Mouse (Mus musculus) heart, embryonic 13.5 days (tissue): ENCODE results near the gene Nmu. TPM values are rescaled to one million over a fixed set of nuclear protein-coding genes. Genes with fewer than 3 reads are reported as not detected.

ENCODE experiments used
- ATAC-seq: fragments of 200-750 bp; cut with Nextera tagmentation; 2 replicates; pipeline ENCODE4 v1.8.0; 2017; ENCODE audit warnings: moderate TSS enrichment; ENCODE audit not compliant: insufficient number of reproducible peaks, low FRiP score, low TSS enrichment; ENCODE audit errors: extremely low read depth
- H3K27ac ChIP-seq: fragments of 300-500 bp; sonication (generic); replicated peaks from 2 replicates; pipeline ENCODE4 v1.5.1; 2015; ENCODE audit warnings: moderate library complexity, mild to moderate bottlenecking, inconsistent platforms
- H3K27me3 ChIP-seq: fragments of 300-500 bp; sonication (generic); replicated peaks from 2 replicates; pipeline ENCODE4 v1.6.1; 2015; ENCODE audit warnings: mild to moderate bottlenecking, inconsistent platforms
- H3K36me3 ChIP-seq: fragments of 300-500 bp; sonication (generic); 2 replicates; pipeline ENCODE4 v1.6.1; 2015; ENCODE audit warnings: mild to moderate bottlenecking, inconsistent platforms
- H3K4me1 ChIP-seq: fragments of 300-500 bp; sonication (generic); 2 replicates; pipeline ENCODE4 v1.6.1; 2015; ENCODE audit warnings: inconsistent platforms
- H3K4me2 ChIP-seq: fragments of 300-500 bp; sonication (generic); 2 replicates; pipeline ENCODE4 v1.6.1; 2015; ENCODE audit warnings: inconsistent platforms, mild to moderate bottlenecking, moderate library complexity
- H3K4me3 ChIP-seq: fragments of 300-500 bp; sonication (generic); 2 replicates; pipeline ENCODE4 v1.5.1; 2015; ENCODE audit warnings: moderate library complexity, mild to moderate bottlenecking, inconsistent platforms
- H3K9ac ChIP-seq: fragments of 300-500 bp; sonication (generic); 2 replicates; pipeline ENCODE4 v1.6.1; 2015; ENCODE audit warnings: inconsistent platforms, mild to moderate bottlenecking, moderate library complexity
- H3K9me3 ChIP-seq: fragments of 300-500 bp; sonication (generic); 2 replicates; pipeline ENCODE4 v1.6.1; 2016; ENCODE audit warnings: inconsistent platforms
- WGBS: fragments of 180-500 bp; shearing (Covaris S2); methylation state at CpG from one replicate; pipeline ENCODE4 v1.1.7; 2015; ENCODE audit warnings: mixed read lengths; 5-methylcytosine and 5-hydroxymethylcytosine counted together
- polyA plus RNA-seq: library from polyadenylated mRNA; unstranded; fragments of >200 nt; fragmentation: Nextera tagmentation; extraction: Ambion mirVana; gene quantifications from 2 replicates; pipeline ENCODE4 v1.2.1, GENCODE M21; 2015

Gene Nmu
- polyA plus RNA-seq, 1 experiment from 2014 or later: not detected

DNA sequence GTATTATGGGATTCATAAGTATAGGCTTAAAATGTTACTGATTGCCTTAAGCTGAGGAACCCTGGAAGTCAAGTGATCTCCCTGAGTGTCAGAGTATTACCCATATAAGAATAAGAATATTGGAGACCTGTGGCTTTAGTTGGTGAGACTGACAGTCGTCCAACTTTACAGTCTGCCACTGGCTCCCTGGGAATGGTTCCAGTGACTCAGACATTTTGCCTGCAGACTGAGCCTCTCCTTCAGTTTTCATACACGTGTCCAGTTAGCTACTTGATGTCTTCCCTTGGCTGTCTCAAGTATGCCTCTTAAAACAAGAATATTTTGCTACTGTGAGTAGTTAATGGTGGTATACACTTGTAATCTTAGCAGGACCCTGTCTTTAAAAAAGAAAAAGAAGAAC, 55.4 kb downstream of the Nmu start:
- Histone ChIP-seq H3K9ac (no peak overlapping the region), H3K4me1 (peaks cover 8% of the 10 kb centered on the region), H3K27ac (no peak overlapping the region), H3K4me3 (no peak overlapping the region), H3K9me3 (no peaks in the 10 kb centered on the region), H3K4me2 (no peak overlapping the region), H3K36me3 (no peaks in the 10 kb centered on the region), H3K27me3 (no peaks in the 10 kb centered on the region)
- no peak for ATAC-seq
- WGBS: 51% methylated on average over 2 of the region's 2 CpGs

DNA sequence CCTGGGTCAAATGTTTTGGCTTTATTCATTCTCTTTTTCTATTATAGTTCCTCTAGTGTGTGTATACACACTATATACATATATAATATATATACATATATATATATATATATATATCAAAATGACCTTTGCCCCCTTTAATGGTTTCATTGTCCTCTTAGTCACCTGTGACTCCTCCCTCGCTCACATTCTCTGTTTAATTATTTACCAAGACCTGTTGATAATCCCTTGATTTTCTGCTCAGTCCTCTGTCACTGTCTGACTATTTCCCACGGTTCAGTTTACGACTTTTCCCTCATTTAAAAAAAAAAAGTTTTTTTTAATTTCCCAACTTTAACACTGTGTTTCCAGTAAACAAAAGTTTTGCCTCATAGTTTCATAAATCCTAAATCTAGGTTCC, 57.3 kb downstream of the Nmu start:
- H3K36me3 ChIP-seq: no peaks in the 10 kb centered on the region
- H3K9me3 ChIP-seq: no peaks in the 10 kb centered on the region
- H3K9ac ChIP-seq: no peak overlapping the region
- peaks cover 19% of the 10 kb centered on the region for H3K4me1 ChIP-seq
- H3K4me3 ChIP-seq: no peak overlapping the region
- no peak overlapping the region for H3K27ac ChIP-seq
- H3K4me2 ChIP-seq: no peak overlapping the region
- H3K27me3 ChIP-seq: no peaks in the 10 kb centered on the region
- ATAC-seq: no peak
- WGBS: 88% methylated on average over 3 of the region's 3 CpGs

DNA sequence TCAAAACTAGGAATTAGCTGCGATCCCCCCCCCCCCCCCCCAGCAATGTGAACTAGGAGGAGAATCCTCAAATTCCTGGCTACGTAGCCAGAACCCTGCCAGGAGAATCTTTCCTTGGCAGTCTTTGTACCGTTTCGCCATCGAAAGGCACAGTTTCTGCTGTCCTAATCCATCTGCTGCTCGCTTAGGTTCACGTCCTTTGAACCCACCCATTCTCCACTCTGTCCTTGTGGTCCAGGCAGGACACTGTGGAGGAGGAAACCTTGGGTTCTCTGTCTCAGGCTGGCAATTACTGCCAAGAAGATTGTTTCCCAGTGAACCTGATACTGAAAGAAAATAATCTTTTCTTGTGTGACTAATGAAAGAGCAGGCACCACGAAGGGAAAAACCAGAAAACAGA, 58.0 kb downstream of the Nmu start:
- ATAC-seq: no peak
- Histone ChIP-seq H3K4me3 (peak overlapping the region; percentile 93), H3K27me3 (no peaks in the 10 kb centered on the region), H3K9me3 (no peaks in the 10 kb centered on the region), H3K9ac (peak overlapping the region; percentile 98), H3K27ac (no peak overlapping the region), H3K36me3 (no peaks in the 10 kb centered on the region), H3K4me2 (peak overlapping the region; percentile 93), H3K4me1 (peaks cover 19% of the 10 kb centered on the region)
- 3% methylated on average over 8 of the region's 8 CpGs for whole genome bisulfite sequencing

DNA sequence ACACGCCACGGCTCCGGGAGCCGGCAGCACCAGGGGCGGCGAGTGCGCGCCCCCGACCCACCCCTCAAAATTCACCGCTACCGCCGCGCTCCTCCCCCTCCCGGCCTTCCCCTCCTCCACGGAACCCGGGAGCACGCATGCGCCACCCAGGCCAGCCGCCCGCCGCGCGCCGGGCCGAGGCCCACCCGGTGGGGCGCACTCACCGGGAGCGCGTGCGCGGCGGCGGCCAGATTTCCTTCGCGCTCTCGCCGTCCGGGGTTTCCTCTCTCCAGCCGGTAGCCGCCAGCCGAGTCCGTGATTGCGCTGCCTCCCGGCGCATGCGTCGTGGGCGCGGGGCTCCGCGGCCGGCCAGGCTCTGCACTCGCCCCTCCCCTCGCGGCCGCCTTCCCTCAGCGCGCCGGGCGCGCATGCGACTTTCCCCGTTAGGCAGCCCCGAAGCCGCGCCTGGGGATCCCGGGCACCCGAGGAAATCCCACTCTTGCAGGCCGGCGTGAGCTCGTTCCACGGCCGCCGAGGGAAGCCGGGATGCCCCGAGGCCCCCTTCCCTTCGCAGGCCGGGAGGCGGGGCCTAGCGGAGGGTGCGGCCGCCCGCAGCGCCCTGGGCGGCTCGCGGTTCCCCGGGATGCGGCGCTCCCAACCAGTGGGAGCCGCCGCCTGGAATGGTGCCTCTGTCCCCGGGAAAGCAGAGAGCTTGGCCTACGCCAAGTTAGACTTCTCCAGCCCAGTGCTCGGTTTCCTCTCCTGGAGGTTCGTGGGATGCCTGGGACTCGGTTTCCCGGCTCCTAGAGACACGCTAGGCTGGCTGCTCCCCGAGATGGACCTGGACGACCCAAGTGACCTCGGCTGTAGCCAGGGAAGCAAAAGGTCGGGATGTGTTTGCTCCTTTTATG, 58.9 kb downstream of the Nmu start, which contains the start of gene Clock:
Gene Clock (minus strand): TSS at position 341 of the 890 bp plus-strand sequence.
- no peaks in the 10 kb centered on the region for H3K27me3 ChIP-seq
- H3K27ac ChIP-seq: peak within 1 kb of the TSS; percentile 98
- no peaks in the 10 kb centered on the region for H3K9me3 ChIP-seq
- under 1% methylated on average over 101 of the region's 104 CpGs for WGBS
- peak within 1 kb of the TSS; percentile 93 for H3K4me2 ChIP-seq
- peak within 1 kb of the TSS; percentile 93 for H3K4me3 ChIP-seq
- no peaks in the 10 kb centered on the region for H3K36me3 ChIP-seq
- ATAC-seq: peak; percentile 74
- H3K9ac ChIP-seq: peak within 1 kb of the TSS; percentile 98
- peaks cover 19% of the 10 kb centered on the region for H3K4me1 ChIP-seq

DNA sequence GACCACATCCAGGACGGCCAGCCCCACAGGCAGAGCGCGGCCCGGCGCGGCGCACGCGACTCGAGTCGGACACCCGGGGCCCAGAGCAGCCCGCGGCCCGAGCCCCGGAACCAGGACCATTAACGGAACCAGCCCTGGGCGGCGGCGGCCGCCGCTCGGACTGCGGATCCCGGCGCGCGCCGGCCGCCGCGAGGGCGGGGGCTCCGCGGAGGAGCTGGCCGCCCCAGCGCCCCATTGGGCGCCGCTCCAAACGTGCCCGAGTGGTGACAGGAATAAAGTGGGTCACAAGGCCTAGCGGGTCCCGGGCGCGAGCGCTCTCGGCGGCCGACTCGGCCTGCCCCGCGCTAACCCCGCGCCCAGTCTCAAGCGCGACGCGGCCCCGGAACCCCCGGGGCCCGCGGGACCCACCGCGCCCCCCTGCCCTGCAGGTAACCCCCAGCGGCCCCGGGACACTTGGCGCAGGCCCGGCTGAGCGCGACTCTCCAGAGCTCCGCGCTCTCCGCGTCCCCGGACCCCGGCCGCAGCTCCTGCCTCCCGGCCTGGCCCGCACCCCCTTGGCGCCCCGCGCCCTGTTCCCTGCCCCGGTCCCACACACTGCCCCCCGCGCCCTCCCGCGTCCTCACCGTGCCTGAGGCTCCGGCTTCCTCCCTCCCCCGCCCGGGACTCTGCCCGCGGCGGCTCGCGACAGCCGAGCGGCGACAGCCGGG, 59.7 kb downstream of the Nmu start:
- H3K9ac ChIP-seq: peak overlapping the region; percentile 98
- no peaks in the 10 kb centered on the region for H3K27me3 ChIP-seq
- peak overlapping the region; percentile 98 for H3K27ac ChIP-seq
- H3K4me1 ChIP-seq: peaks cover 19% of the 10 kb centered on the region
- no peaks in the 10 kb centered on the region for H3K36me3 ChIP-seq
- peak; percentile 74 for ATAC-seq
- H3K4me3 ChIP-seq: peak overlapping the region; percentile 93
- no peaks in the 10 kb centered on the region for H3K9me3 ChIP-seq
- H3K4me2 ChIP-seq: peak overlapping the region; percentile 93
- under 1% methylated on average over 75 of the region's 100 CpGs for WGBS

DNA sequence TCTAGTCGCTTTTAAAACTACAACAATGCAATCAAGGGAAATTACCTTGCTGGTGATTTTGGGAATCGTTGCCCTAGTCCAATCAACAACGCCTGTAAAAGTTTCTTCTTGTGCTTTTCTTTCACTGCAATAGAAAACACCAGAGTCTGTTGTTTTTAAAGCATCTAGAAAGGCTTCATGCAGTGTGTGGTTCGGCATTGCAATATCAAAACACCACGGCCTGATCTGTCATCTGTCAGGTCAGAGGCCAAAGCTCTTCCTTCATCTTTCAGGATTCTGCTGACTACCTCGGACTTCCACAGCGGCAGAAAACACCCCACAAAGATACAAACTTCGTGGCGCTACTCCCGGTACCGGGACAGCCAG, 60.2 kb downstream of the Nmu start:
- Histone ChIP-seq H3K36me3 (no peaks in the 10 kb centered on the region), H3K27ac (peak overlapping the region; percentile 98), H3K4me3 (peak overlapping the region; percentile 93), H3K4me1 (peaks cover 19% of the 10 kb centered on the region), H3K27me3 (no peaks in the 10 kb centered on the region), H3K4me2 (peak overlapping the region; percentile 93), H3K9me3 (no peaks in the 10 kb centered on the region), H3K9ac (peak overlapping the region; percentile 98)
- WGBS: 7% methylated on average over 11 of the region's 11 CpGs
- no peak for ATAC-seq

DNA sequence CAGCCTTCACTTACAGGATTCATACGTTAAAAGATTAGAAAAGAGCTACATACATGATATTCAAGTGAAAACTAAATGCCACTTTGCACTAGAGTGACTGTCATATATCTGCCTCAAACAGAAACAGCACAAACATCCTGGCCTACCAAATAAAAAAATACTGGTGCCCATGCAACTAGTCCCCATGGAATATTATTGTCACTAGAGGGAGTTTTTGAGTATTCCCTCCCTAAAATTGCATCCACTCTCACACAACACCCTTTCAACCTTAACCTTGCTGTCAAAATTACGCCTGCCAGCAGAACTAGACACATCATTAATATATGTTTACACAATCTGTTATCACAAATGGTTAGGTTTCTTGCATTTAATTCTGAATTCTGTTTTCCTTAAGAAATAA, 61.6 kb downstream of the Nmu start:
- 76% methylated on average over 2 of the region's 2 CpGs for WGBS

DNA sequence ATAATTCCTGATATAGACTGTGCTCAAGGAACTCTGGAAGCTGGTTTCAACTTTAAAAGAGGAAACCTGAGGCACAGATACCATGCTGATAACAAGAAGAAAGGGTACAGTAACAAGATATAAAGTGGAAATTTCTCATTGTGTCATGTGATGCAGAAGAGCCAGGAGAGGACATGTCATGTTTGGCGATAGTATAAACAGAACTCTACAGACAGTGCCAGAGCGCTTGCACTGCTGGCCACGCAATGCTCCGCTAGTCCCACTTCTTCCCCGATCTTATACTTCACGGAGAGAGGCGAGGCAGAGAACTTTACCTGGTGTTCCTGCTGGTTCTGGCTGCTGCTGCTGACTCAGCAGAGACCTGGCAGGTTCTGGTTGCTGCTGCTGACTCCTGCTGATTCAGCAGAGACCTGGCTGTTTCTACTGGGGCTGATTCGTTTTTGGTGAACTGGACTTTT, 74.3 kb downstream of the Nmu start:
- Histone ChIP-seq H3K4me2 (no peak overlapping the region), H3K36me3 (no peaks in the 10 kb centered on the region), H3K9ac (no peak overlapping the region), H3K9me3 (0 out of 2 replicates have a peak, but pooled peaks cover 2% of the 10 kb centered on the region), H3K4me1 (peaks cover 8% of the 10 kb centered on the region; the same call in 1 of the 2 replicates), H3K4me3 (no peak overlapping the region), H3K27ac (no peak overlapping the region), H3K27me3 (no peaks in the 10 kb centered on the region)
- 69% methylated on average over 8 of the region's 8 CpGs for WGBS
- no peak for ATAC-seq

More for the DNA sequence above, 61.6 kb downstream of the Nmu start:
- Histone ChIP-seq H3K9ac (no peak overlapping the region), H3K4me1 (peaks cover 19% of the 10 kb centered on the region), H3K9me3 (no peaks in the 10 kb centered on the region), H3K36me3 (no peaks in the 10 kb centered on the region), H3K27me3 (no peaks in the 10 kb centered on the region), H3K27ac (no peak overlapping the region), H3K4me3 (no peak overlapping the region), H3K4me2 (no peak overlapping the region)
- ATAC-seq: no peak

DNA sequence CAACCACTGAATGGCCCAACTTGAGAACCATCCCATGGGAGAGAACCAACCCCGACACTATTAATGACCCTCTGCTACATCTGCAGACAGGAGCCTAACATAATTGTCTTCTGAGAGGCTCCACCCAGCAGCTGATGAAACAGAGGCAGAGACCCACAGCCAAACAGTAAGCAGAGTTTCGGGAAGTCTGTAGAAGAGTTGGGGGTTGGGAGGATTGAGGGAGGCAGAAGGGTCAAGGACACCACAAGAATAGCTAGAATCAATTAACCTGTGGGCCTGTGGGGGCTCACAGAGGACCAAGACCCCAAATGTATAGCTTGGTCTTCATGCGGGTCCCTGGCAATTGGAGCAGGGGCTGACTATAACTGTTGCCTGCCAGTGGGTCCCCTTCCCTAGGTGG, 75.3 kb downstream of the Nmu start:
- Histone ChIP-seq H3K36me3 (no peaks in the 10 kb centered on the region), H3K9me3 (0 out of 2 replicates have a peak, but pooled peaks cover 2% of the 10 kb centered on the region), H3K4me3 (no peak overlapping the region), H3K4me2 (no peak overlapping the region), H3K27ac (no peak overlapping the region), H3K4me1 (peaks cover 11% of the 10 kb centered on the region), H3K9ac (no peak overlapping the region), H3K27me3 (no peaks in the 10 kb centered on the region)
- no peak for ATAC-seq
- WGBS: 94% methylated on average over 3 of the region's 3 CpGs

DNA sequence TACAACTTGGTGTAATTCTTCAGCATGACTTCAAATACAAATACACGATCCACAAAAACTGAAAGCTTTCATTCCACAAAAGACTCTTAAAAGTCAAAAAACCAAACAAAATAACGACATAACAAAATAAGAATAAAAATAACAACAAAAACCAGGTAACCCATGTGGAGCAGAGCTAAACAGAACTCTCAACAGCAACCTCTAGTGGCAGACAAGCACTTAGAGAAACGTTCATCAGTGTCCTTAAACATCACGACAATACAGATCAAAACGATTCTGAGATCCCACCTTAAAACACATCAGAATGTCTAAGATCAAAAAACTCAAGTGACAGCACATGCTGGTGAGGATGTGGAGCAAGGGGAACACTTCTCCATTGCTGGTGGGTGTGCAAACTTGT, 76.5 kb downstream of the Nmu start:
- WGBS: 72% methylated on average over 5 of the region's 5 CpGs
- no peak overlapping the region for H3K4me3 ChIP-seq
- 0 out of 2 replicates have a peak, but pooled peaks cover 2% of the 10 kb centered on the region for H3K9me3 ChIP-seq
- H3K27ac ChIP-seq: no peak overlapping the region
- H3K4me2 ChIP-seq: no peak overlapping the region
- no peak overlapping the region for H3K9ac ChIP-seq
- no peaks in the 10 kb centered on the region for H3K36me3 ChIP-seq
- no peak for ATAC-seq
- peaks cover 11% of the 10 kb centered on the region for H3K4me1 ChIP-seq
- no peaks in the 10 kb centered on the region for H3K27me3 ChIP-seq

DNA sequence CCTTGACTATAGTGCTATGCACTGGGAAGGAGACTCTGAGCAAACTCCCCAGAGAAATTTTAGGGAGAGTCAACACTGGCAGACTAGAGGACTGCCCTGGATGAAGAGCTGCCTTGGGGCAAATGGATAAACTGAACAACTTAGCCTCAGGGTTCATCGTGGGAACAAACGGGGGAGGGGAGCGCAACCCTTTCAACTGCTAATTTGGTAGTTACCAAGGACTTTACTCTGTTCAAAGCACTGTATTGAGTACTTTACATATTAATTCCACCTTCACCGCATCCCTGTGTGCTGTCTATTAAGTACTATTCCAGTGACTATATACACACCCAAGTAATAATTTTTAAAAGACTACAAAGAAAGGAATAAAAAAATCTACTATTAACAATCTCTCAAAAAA, 77.9 kb downstream of the Nmu start:
- Histone ChIP-seq H3K9ac (no peak overlapping the region), H3K9me3 (0 out of 2 replicates have a peak, but pooled peaks cover 2% of the 10 kb centered on the region), H3K4me2 (no peak overlapping the region), H3K4me1 (peaks cover 11% of the 10 kb centered on the region), H3K27me3 (no peaks in the 10 kb centered on the region), H3K27ac (no peak overlapping the region), H3K4me3 (no peak overlapping the region), H3K36me3 (no peaks in the 10 kb centered on the region)
- ATAC-seq: no peak
- WGBS: 76% methylated on average over 4 of the region's 4 CpGs
